Comparison of ENCODE assay signal across 7 mouse cellular contexts in the genomic region with DNA sequence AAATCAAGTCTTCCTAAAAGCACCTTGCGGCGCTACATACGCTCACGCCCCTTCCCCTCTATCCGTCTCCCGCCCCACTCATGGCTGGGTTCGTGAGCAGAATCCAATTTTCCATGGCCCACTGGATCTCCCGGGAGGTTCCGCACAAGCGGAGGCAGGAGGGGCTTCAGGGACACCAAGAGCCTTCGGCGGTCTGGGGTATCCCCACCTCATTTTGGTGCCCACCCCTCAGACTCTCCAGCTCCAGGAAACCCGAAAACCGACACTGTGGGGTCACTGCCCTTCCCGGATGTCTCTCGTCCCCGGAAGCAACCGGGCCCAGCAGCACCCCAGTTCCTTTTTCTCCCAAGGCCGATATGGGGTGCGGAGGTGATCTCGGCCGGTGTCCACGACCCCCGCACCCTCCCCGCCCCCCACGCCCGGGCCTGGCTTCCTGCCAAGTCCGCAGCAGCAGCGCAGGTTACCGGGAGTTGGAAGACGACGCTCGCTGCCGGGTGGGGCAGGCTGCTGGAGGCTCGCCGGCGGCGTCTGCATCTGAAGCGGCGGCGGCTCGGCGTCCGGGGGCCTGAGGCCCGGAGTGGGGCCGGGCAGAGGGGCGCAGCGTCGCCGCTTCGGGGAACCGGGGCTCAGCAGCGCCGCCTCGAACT. TPM values are rescaled to one million over a fixed set of nuclear protein-coding genes. Genes with fewer than 3 reads are reported as not detected.
DNase-seq lines count a peak whose midpoint lies in the region; ATAC-seq and TF ChIP-seq lines count a peak whose summit lies in the region.

No protein-coding gene starts in this region.

- no peaks in the 10 kb centered on the region; the same call in 1 of the 2 replicates for H3K4me1 ChIP-seq in bone marrow, adult 2 months (ENCODE audit: control insufficient read depth, insufficient read depth, low read length)
- H3K4me1 ChIP-seq in forebrain, embryonic 13.5 days: peaks cover 35% of the 10 kb centered on the region
- peaks cover 10% of the 10 kb centered on the region for H3K4me1 ChIP-seq in intestine, embryonic 14.5 days (replicated peaks; ENCODE audit: control insufficient read depth, insufficient read depth, low read length)
- peaks cover 37% of the 10 kb centered on the region for H3K4me1 ChIP-seq in liver, embryonic 13.5 days (replicated peaks)
- peaks cover 12% of the 10 kb centered on the region for H3K4me1 ChIP-seq in neural tube, embryonic 14.5 days (ENCODE audit: control insufficient read depth, insufficient read depth, low read length)

- H3K27ac ChIP-seq in bone marrow, adult 2 months (ENCODE audit: control insufficient read depth, insufficient read depth, low read depth, low read length, poor library complexity): peak overlapping the region; percentile 87
- peak overlapping the region; percentile 92 for H3K27ac ChIP-seq in forebrain, embryonic 13.5 days
- H3K27ac ChIP-seq in intestine, embryonic 14.5 days (ENCODE audit: low read depth): peak overlapping the region; percentile 84
- peak overlapping the region; percentile 86 for H3K27ac ChIP-seq in liver, embryonic 13.5 days
- H3K27ac ChIP-seq in neural tube, embryonic 14.5 days (ENCODE audit: low read depth, low read length): peak overlapping the region; percentile 93

- peak overlapping the region; percentile 96 for H3K9ac ChIP-seq in forebrain, embryonic 13.5 days
- peak overlapping the region; percentile 71 for H3K9ac ChIP-seq in intestine, embryonic 14.5 days (ENCODE audit: low read length)
- H3K9ac ChIP-seq in liver, embryonic 13.5 days: peak overlapping the region; percentile 95
- peak overlapping the region; percentile 93 for H3K9ac ChIP-seq in neural tube, embryonic 14.5 days (replicated peaks; ENCODE audit: low read depth, low read length)

- under 1% methylated on average over 55 of the region's 55 CpGs for WGBS in bone marrow, adult 2 months
- WGBS in forebrain, embryonic 13.5 days: under 1% methylated on average over 53 of the region's 55 CpGs
- WGBS in intestine, embryonic 14.5 days: under 1% methylated on average over 55 of the region's 55 CpGs
- under 1% methylated on average over 53 of the region's 55 CpGs for WGBS in liver, embryonic 13.5 days (ENCODE audit: insufficient replicate concordance)
- WGBS in neural tube, embryonic 14.5 days: 0% methylated on average over 52 of the region's 55 CpGs

- no peak for TF ChIP-seq POLR2A in bone marrow, adult 2 months (IDR thresholded peaks at IDR 0.05; ENCODE audit: borderline replicate concordance, control insufficient read depth, low read depth, low read length)

- peak overlapping the region; percentile 70 for H3K4me2 ChIP-seq in forebrain, embryonic 13.5 days
- peak overlapping the region; percentile 91 for H3K4me2 ChIP-seq in intestine, embryonic 14.5 days (ENCODE audit: low read length)
- peak overlapping the region; percentile 97 for H3K4me2 ChIP-seq in liver, embryonic 13.5 days
- H3K4me2 ChIP-seq in neural tube, embryonic 14.5 days (ENCODE audit: low read depth, low read length): peak overlapping the region; percentile 78

- no peaks in the 10 kb centered on the region for H3K36me3 ChIP-seq in forebrain, embryonic 13.5 days (ENCODE audit: poor library complexity, severe bottlenecking)
- H3K36me3 ChIP-seq in intestine, embryonic 14.5 days (ENCODE audit: control insufficient read depth, insufficient read depth, low read length): peaks cover 3% of the 10 kb centered on the region; the same call in 1 of the 2 replicates
- H3K36me3 ChIP-seq in liver, embryonic 13.5 days: no peaks in the 10 kb centered on the region
- no peaks in the 10 kb centered on the region for H3K36me3 ChIP-seq in neural tube, embryonic 14.5 days (ENCODE audit: control insufficient read depth, insufficient read depth, low read length)

- H3K27me3 ChIP-seq in forebrain, embryonic 13.5 days: no peaks in the 10 kb centered on the region
- H3K27me3 ChIP-seq in intestine, embryonic 14.5 days (replicated peaks; ENCODE audit: control insufficient read depth, insufficient read depth, low read length): no peaks in the 10 kb centered on the region
- H3K27me3 ChIP-seq in liver, embryonic 13.5 days: peaks cover 7% of the 10 kb centered on the region; the same call in 1 of the 2 replicates
- H3K27me3 ChIP-seq in neural tube, embryonic 14.5 days (ENCODE audit: control insufficient read depth, insufficient read depth, low read length): no peaks in the 10 kb centered on the region

- TF ChIP-seq CTCF in bone marrow, adult 2 months (IDR thresholded peaks at IDR 0.05; ENCODE audit: control insufficient read depth, insufficient read depth, low read length): no peak

- no peaks in the 10 kb centered on the region for H3K9me3 ChIP-seq in forebrain, embryonic 13.5 days (replicated peaks)
- no peaks in the 10 kb centered on the region for H3K9me3 ChIP-seq in intestine, embryonic 14.5 days (ENCODE audit: control insufficient read depth, low read length)
- H3K9me3 ChIP-seq in liver, embryonic 13.5 days (replicated peaks): no peaks in the 10 kb centered on the region
- H3K9me3 ChIP-seq in neural tube, embryonic 14.5 days (ENCODE audit: control insufficient read depth, low read length): no peaks in the 10 kb centered on the region

- peak; percentile 80 for ATAC-seq in forebrain, embryonic 13.5 days
- peak; percentile 82 for ATAC-seq in intestine, embryonic 14.5 days (replicated peaks; ENCODE audit: low FRiP score, low TSS enrichment, low read depth)
- peak; percentile 81 for ATAC-seq in liver, embryonic 13.5 days (ENCODE audit: low read depth)
- peak; percentile 28 for ATAC-seq in neural tube, embryonic 14.5 days (ENCODE audit: low read depth)

- peak; percentile 61 for DNase-seq in right cerebral cortex, postnatal 14 days
- no peak for DNase-seq in right cerebral cortex, postnatal 36 days (ENCODE audit: low spot score in 2 of 2)
- peak; percentile 70 for DNase-seq in intestine, embryonic 14.5 days (ENCODE audit: low spot score)
- no peak for DNase-seq in liver, embryonic 13.5 days

- peak overlapping the region; percentile 87 for H3K4me3 ChIP-seq in bone marrow, adult 2 months (replicated peaks; ENCODE audit: control insufficient read depth, low read depth, low read length)
- peak overlapping the region; percentile 99 for H3K4me3 ChIP-seq in forebrain, embryonic 13.5 days
- peak overlapping the region; percentile 83 for H3K4me3 ChIP-seq in intestine, embryonic 14.5 days (ENCODE audit: low read depth, low read length)
- peak overlapping the region; percentile 98 for H3K4me3 ChIP-seq in liver, embryonic 13.5 days (replicated peaks)
- peak overlapping the region; percentile 99 for H3K4me3 ChIP-seq in neural tube, embryonic 14.5 days (ENCODE audit: low read depth, low read length)

RNA-seq across cellular contexts. Expression of gene Akirin1, which starts 0.5 kb away (rescaled TPM):
- polyA plus RNA-seq in bone marrow, adult 2 months (2011; ENCODE audit: insufficient read depth, insufficient read length, low replicate concordance, missing spikeins): 11.8 and 13.1 TPM in 2 replicates
- 74.6 and 78.9 TPM in 2 replicates for polyA plus RNA-seq in forebrain, embryonic 13.5 days (2015; fragmentation: Nextera tagmentation; extraction: Ambion mirVana)
- 47.3 and 48.4 TPM in 2 replicates for polyA plus RNA-seq in intestine, embryonic 14.5 days (2014; fragmentation: Nextera tagmentation; extraction: Ambion mirVana)
- polyA plus RNA-seq in liver, embryonic 13.5 days (2015; fragmentation: Nextera tagmentation; extraction: Ambion mirVana): 28.3 and 31.7 TPM in 2 replicates
- polyA plus RNA-seq in neural tube, embryonic 14.5 days (2014; fragmentation: Nextera tagmentation; extraction: Ambion mirVana): 81.8 and 94.2 TPM in 2 replicates

RNA-seq across cellular contexts. Expression of gene Ndufs5, which starts 31.6 kb away (rescaled TPM):
- polyA plus RNA-seq in bone marrow, adult 2 months (2011; ENCODE audit: insufficient read depth, insufficient read length, low replicate concordance, missing spikeins): 79.0 and 95.2 TPM in 2 replicates
- 352 and 406 TPM in 2 replicates for polyA plus RNA-seq in forebrain, embryonic 13.5 days (2015; fragmentation: Nextera tagmentation; extraction: Ambion mirVana)
- polyA plus RNA-seq in intestine, embryonic 14.5 days (2014; fragmentation: Nextera tagmentation; extraction: Ambion mirVana): 306 and 321 TPM in 2 replicates
- 192 and 201 TPM in 2 replicates for polyA plus RNA-seq in liver, embryonic 13.5 days (2015; fragmentation: Nextera tagmentation; extraction: Ambion mirVana)
- polyA plus RNA-seq in neural tube, embryonic 14.5 days (2014; fragmentation: Nextera tagmentation; extraction: Ambion mirVana): 485 and 586 TPM in 2 replicates

RNA-seq across cellular contexts. Expression of gene Rhbdl2, which starts 38.1 kb away (rescaled TPM):
- 3.8 TPM in 1 of 2 replicates, not detected in the other for polyA plus RNA-seq in bone marrow, adult 2 months (2011; ENCODE audit: insufficient read depth, insufficient read length, low replicate concordance, missing spikeins)
- 0.61 and 1.3 TPM in 2 replicates for polyA plus RNA-seq in forebrain, embryonic 13.5 days (2015; fragmentation: Nextera tagmentation; extraction: Ambion mirVana)
- 1.3 and 1.4 TPM in 2 replicates for polyA plus RNA-seq in intestine, embryonic 14.5 days (2014; fragmentation: Nextera tagmentation; extraction: Ambion mirVana)
- not detected in 2 replicates for polyA plus RNA-seq in liver, embryonic 13.5 days (2015; fragmentation: Nextera tagmentation; extraction: Ambion mirVana)
- 0.72 and 1.2 TPM in 2 replicates for polyA plus RNA-seq in neural tube, embryonic 14.5 days (2014; fragmentation: Nextera tagmentation; extraction: Ambion mirVana)

Comparison
In these comparisons a context has a peak if more than half of its experiments do, and no peak if none do; other contexts are left out.
1. DNase-seq: peak in right cerebral cortex, postnatal 14 days (single experiment) and intestine, embryonic 14.5 days (single experiment); none in right cerebral cortex, postnatal 36 days (0 of 2) and liver, embryonic 13.5 days (single experiment).
2. ATAC-seq: peak in every context shown above with its lines; median percentile 82 in intestine, embryonic 14.5 days; 81 in liver, embryonic 13.5 days; 80 in forebrain, embryonic 13.5 days; 28 in neural tube, embryonic 14.5 days.
3. Peak in every context shown above with its lines, with median percentiles within 50 percentile points of each other: H3K27ac ChIP-seq, H3K4me3 ChIP-seq, H3K4me2 ChIP-seq and H3K9ac ChIP-seq.